Mouse (Mus musculus) ES-Bruce4 (cell line): ENCODE results near the gene Trpm8.

Source experiments
- CTCF ChIP-seq: IDR thresholded peaks from one replicate; pipeline ENCODE4 v1.8.1; 2011; ENCODE audit warnings: low read depth, low read length
- EP300 ChIP-seq: IDR thresholded peaks from 2 replicates; pipeline ENCODE4 v1.6.1; 2011; ENCODE audit warnings: low read depth, low read length; ENCODE audit not compliant: insufficient read depth
- POLR2A ChIP-seq: IDR thresholded peaks from one replicate; pipeline ENCODE4 v1.8.1; 2011; ENCODE audit warnings: low read length; ENCODE audit not compliant: insufficient read depth

DNA sequence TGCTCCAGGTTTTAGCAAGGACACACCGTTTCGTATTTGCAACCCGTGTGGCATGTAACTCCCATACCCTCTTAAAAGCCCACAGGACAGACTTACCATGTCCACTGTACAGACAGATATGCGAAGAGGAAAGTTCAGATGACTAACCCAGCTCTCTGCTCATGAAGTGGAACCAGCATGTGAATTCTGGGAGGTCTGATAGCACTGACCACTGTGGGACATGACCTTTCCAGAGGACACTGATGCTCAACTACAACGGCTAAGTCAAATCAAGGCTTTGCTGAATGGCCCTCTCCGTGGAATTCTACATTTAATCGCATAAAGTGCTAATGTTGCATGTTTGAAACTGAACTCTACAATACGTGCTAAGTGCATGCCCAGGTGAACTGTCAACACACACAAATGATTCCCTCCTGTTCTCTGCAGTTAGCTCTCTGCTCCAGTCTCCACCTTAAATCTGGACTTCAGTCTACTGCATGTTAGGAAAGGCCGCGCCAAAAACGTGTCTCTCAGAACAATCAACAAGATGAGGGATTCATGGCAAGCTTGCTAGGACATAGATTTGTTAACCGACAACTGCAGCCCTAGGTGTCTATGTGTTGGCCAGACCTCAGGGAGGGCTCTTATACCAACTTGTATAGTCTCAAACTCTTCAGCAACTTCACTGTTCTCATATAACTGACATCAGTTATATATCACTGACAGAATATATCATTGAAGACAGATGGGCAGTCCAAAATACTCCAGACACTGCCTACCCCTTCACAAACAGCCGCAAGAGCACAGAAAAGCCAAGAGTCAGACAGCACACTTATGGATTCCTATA is 1.6 kb upstream of the Trpm8 start:
- no peak for TF ChIP-seq POLR2A
- no peak for TF ChIP-seq CTCF
- no peak for TF ChIP-seq EP300
